Mouse (Mus musculus) ZHBTc4 (cell line): ENCODE measurements around the gene Cnnm1.

Experiments used
- DNase-seq: peaks from one replicate; pipeline ENCODE4 v3.0.0-alpha.2; 2011; ENCODE audit warnings: low read depth, low spot score

Gene Cnnm1

GRCm38 (mm10) chr19:43535372-43535771 lies 95.1 kb downstream of the Cnnm1 start:
- DNase-seq, result no peak

DNA sequence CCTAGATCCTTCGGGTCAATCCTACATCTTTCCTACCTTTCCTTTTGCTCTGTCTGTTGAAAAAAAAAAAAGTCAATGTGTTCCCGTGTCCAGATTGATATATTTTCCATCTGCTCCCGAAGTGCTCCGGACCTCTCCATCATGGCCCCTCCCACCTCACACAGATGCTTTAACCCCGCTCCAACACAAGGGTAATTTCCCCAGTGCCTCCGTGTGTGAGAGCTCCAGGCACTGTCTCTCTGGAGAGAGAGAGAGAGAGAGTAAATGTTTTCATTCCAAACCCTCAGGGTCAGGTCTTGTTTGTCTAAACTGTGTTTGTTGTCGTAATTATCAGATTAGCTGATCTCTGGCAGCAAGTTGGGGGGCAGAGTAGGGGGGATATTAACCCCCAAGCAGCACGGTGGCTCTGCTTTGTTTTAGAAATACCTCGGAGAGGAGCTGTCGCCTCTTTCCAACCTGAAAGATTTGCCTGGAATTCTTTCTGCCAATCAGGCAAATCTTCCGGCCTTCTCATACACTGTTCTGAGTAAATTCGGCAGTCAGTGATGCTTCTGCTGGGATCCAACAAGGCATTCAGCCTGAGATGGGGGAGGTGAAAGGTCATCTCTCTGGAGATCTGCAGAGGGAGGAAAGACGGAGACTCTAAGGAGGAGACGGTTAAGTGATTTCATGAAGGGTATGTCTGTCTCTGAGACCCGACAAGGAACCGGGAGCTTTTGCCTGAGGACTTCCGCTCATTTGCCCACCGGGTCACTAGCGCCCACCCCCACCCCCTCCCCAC lies 106.3 kb downstream of the Cnnm1 start:
- peak; percentile 30 for DNase-seq
